Mouse (Mus musculus): ENCODE data around the gene Abca12. TPM values are rescaled to one million over a fixed set of nuclear protein-coding genes. Genes with fewer than 3 reads are reported as not detected.

Gene Abca12
- polyA plus RNA-seq, 1 experiment from 2014 or later: not detected

DNA sequence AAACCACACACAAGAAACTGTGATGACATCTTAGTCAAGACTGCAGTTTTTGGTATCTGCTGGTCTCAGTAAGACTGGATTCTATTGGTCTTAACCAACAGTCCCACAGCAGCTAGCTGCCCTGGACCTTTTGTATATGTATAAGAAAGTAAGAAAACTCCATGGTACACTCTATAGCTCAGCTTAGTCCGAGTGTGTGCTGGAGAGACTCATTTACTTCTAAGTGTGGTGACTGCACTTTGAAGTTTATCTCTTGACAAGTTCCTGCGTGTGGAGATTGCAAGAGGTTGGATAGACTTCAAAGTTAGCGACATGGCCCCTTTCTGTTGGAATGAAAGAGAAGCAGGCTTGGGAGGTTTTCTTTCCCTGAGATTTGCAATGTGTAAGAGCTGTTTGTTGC, 17.1 kb downstream of the Abca12 start:
- Histone ChIP-seq H3K9ac (ENCODE audit: low read depth, low read length) (no peak overlapping the region), H3K4me2 (no peak overlapping the region), H3K4me1 (replicated peaks; ENCODE audit: control insufficient read depth, insufficient read depth, low read length) (no peaks in the 10 kb centered on the region), H3K27me3 (replicated peaks; ENCODE audit: control insufficient read depth, insufficient read depth, low read length) (no peaks in the 10 kb centered on the region), H3K36me3 (ENCODE audit: control insufficient read depth, insufficient read depth, low read length) (no peaks in the 10 kb centered on the region), H3K4me3 (ENCODE audit: low read depth, low read length) (no peak overlapping the region), H3K9me3 (ENCODE audit: control insufficient read depth, low read length) (no peaks in the 10 kb centered on the region), H3K27ac (ENCODE audit: low read depth, low read length) (no peak overlapping the region)
- WGBS: 52% methylated on average over 3 of the region's 3 CpGs
- no peak for DNase-seq (ENCODE audit: low spot score)
- no peak for ATAC-seq (replicated peaks; ENCODE audit: low FRiP score)

DNA sequence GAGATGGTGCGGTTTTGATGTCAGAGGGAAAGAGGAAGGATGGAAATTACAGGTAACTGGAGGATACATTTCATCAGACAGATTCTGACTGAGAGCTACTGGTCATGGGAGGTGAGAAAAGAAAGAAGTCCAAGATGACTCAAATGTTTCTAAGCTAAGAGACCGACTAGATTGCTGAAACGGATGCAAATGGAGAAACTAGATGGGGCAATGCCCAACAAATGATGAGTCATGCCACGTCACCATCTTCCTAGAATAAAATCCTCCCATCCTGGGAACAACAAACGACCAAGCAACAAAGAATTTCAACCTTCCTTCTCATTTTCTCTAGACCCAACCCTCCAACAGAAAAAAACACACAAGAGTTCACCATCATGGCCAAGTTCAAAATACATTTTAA, 18.6 kb downstream of the Abca12 start:
- Histone ChIP-seq H3K27me3 (replicated peaks; ENCODE audit: control insufficient read depth, insufficient read depth, low read length) (no peaks in the 10 kb centered on the region), H3K9me3 (ENCODE audit: control insufficient read depth, low read length) (no peaks in the 10 kb centered on the region), H3K4me1 (replicated peaks; ENCODE audit: control insufficient read depth, insufficient read depth, low read length) (no peaks in the 10 kb centered on the region), H3K4me2 (no peak overlapping the region), H3K4me3 (ENCODE audit: low read depth, low read length) (no peak overlapping the region), H3K9ac (ENCODE audit: low read depth, low read length) (no peak overlapping the region), H3K36me3 (ENCODE audit: control insufficient read depth, insufficient read depth, low read length) (no peaks in the 10 kb centered on the region), H3K27ac (ENCODE audit: low read depth, low read length) (no peak overlapping the region)
- DNase-seq (ENCODE audit: low spot score): no peak
- 77% methylated on average over 5 of the region's 5 CpGs for WGBS
- no peak for ATAC-seq (replicated peaks; ENCODE audit: low FRiP score)

DNA sequence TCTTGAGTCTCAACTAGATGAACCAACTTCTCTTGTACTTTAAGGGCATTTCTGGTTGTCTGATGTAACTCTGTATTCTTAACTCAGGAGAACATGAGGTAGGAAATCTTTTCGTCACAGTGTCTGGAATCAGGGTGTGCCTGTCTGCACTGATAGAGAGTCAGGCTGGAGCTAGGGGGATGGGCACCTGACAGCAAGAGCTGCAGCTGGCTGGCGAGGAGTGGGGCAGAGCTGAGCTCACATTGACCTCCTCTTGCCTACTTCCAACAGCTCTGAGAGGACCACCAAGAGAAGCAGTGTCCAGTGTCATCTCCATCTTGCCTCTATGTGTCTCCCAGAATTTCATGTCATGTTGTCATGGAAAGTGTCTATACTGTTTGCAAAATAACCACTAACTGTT, 20.5 kb downstream of the Abca12 start:
- no peaks in the 10 kb centered on the region for H3K9me3 ChIP-seq (ENCODE audit: control insufficient read depth, low read length)
- H3K9ac ChIP-seq (ENCODE audit: low read depth, low read length): no peak overlapping the region
- H3K4me3 ChIP-seq (ENCODE audit: low read depth, low read length): no peak overlapping the region
- H3K4me1 ChIP-seq (replicated peaks; ENCODE audit: control insufficient read depth, insufficient read depth, low read length): no peaks in the 10 kb centered on the region
- no peak overlapping the region for H3K4me2 ChIP-seq
- ATAC-seq (replicated peaks; ENCODE audit: low FRiP score) (no peak), DNase-seq (ENCODE audit: low spot score) (no peak)
- H3K36me3 ChIP-seq (ENCODE audit: control insufficient read depth, insufficient read depth, low read length): no peaks in the 10 kb centered on the region
- H3K27me3 ChIP-seq (replicated peaks; ENCODE audit: control insufficient read depth, insufficient read depth, low read length): no peaks in the 10 kb centered on the region
- WGBS: 33% methylated on average over 2 of the region's 2 CpGs
- H3K27ac ChIP-seq (ENCODE audit: low read depth, low read length): no peak overlapping the region

DNA sequence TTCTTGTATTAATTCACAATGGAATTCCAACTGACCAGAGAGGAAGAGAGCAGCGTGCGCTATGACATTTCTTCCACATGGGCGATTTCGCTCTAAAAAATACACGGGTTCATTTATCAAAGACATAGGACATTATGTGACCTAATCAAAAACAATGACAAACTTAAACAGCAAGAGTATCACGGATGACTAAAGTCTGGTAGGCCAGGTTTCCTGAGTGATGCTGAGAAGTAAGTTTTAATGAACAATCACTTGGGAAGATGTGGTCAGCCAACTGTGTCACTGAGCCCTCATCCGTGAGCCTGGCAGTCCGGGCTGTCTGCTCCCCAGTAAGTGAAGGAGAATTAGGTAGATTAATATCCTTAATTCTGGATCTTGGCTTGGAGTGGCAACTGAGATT, 21.2 kb downstream of the Abca12 start:
- H3K4me1 ChIP-seq (replicated peaks; ENCODE audit: control insufficient read depth, insufficient read depth, low read length): no peaks in the 10 kb centered on the region
- no peaks in the 10 kb centered on the region for H3K9me3 ChIP-seq (ENCODE audit: control insufficient read depth, low read length)
- H3K36me3 ChIP-seq (ENCODE audit: control insufficient read depth, insufficient read depth, low read length): no peaks in the 10 kb centered on the region
- ATAC-seq (replicated peaks; ENCODE audit: low FRiP score): no peak
- H3K27ac ChIP-seq (ENCODE audit: low read depth, low read length): no peak overlapping the region
- H3K4me2 ChIP-seq: no peak overlapping the region
- no peak for DNase-seq (ENCODE audit: low spot score)
- H3K27me3 ChIP-seq (replicated peaks; ENCODE audit: control insufficient read depth, insufficient read depth, low read length): no peaks in the 10 kb centered on the region
- WGBS: 82% methylated on average over 8 of the region's 8 CpGs
- H3K4me3 ChIP-seq (ENCODE audit: low read depth, low read length): no peak overlapping the region
- H3K9ac ChIP-seq (ENCODE audit: low read depth, low read length): no peak overlapping the region

DNA sequence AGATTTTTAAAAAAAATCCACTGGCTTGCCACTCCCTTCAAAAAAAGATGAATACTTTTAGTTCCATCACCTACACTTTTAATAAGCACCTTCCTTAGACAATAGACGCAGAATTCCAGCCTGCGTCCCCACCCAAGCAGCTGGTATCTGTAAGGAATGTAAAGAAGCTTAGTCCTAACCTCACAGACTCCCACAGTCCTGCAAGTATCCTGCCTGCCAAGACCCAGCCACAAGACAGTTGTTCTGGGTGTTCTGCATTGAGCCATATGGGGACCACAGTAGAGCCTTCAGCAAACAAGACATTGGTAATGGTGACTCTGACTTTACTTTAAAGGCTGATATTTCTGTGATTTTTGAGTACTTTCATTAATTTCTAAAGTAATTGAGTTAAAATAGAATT, 22.2 kb downstream of the Abca12 start:
- Histone ChIP-seq H3K4me2 (no peak overlapping the region), H3K27ac (ENCODE audit: low read depth, low read length) (no peak overlapping the region), H3K9ac (ENCODE audit: low read depth, low read length) (no peak overlapping the region), H3K4me3 (ENCODE audit: low read depth, low read length) (no peak overlapping the region), H3K36me3 (ENCODE audit: control insufficient read depth, insufficient read depth, low read length) (no peaks in the 10 kb centered on the region), H3K4me1 (replicated peaks; ENCODE audit: control insufficient read depth, insufficient read depth, low read length) (no peaks in the 10 kb centered on the region), H3K27me3 (replicated peaks; ENCODE audit: control insufficient read depth, insufficient read depth, low read length) (no peaks in the 10 kb centered on the region), H3K9me3 (ENCODE audit: control insufficient read depth, low read length) (no peaks in the 10 kb centered on the region)
- DNase-seq (ENCODE audit: low spot score): no peak
- WGBS: 82% methylated on average over 2 of the region's 2 CpGs
- no peak for ATAC-seq (replicated peaks; ENCODE audit: low FRiP score)

DNA sequence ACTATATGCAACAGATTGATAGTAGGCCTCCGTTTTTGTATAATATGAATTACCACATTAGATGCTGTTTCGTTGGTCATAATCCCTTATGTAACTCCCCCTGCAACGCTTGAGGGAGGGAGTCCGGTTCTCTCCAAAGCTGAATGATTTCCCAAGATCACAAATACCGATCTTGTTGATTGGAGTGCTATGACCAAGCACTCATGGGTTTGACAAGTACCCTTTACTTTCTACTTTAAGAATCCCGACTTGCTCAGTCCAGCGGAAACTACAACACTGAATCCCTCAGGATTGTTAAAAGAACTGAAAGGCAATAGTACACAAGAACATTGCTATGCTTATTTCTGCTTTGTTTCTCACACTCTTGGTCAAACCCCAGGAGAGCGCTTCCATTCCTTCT, 28.1 kb downstream of the Abca12 start:
- H3K27ac ChIP-seq (ENCODE audit: low read depth, low read length): no peak overlapping the region
- H3K9ac ChIP-seq (ENCODE audit: low read depth, low read length): no peak overlapping the region
- 87% methylated on average over 8 of the region's 8 CpGs for WGBS
- H3K4me1 ChIP-seq (replicated peaks; ENCODE audit: control insufficient read depth, insufficient read depth, low read length): no peaks in the 10 kb centered on the region
- no peak overlapping the region for H3K4me3 ChIP-seq (ENCODE audit: low read depth, low read length)
- H3K36me3 ChIP-seq (ENCODE audit: control insufficient read depth, insufficient read depth, low read length): no peaks in the 10 kb centered on the region
- H3K27me3 ChIP-seq (replicated peaks; ENCODE audit: control insufficient read depth, insufficient read depth, low read length): no peaks in the 10 kb centered on the region
- H3K9me3 ChIP-seq (ENCODE audit: control insufficient read depth, low read length): no peaks in the 10 kb centered on the region
- no peak for ATAC-seq (replicated peaks; ENCODE audit: low FRiP score)
- H3K4me2 ChIP-seq: no peak overlapping the region
- DNase-seq (ENCODE audit: low spot score): no peak

DNA sequence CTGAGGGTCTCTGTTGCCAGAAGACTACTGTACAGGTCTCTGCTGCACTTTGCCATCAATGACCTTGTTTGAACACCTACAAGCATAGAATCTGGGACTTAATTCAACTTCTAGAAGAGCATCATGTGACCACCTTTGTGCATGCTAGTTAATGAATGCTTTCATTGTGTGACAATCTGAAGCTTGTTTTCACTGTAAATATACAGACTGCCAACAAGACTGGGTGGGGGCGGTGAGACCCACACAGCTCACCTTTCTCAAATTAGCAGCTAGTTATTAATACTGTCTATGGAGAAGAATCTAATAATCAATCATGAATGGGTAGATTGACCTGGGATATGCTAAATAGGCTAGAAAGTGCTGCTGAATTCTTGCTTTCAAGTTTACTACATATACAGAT, 30.6 kb downstream of the Abca12 start:
- DNase-seq (ENCODE audit: low spot score): no peak
- Histone ChIP-seq H3K4me1 (replicated peaks; ENCODE audit: control insufficient read depth, insufficient read depth, low read length) (no peaks in the 10 kb centered on the region), H3K4me2 (no peak overlapping the region), H3K27me3 (replicated peaks; ENCODE audit: control insufficient read depth, insufficient read depth, low read length) (no peaks in the 10 kb centered on the region), H3K27ac (ENCODE audit: low read depth, low read length) (no peak overlapping the region), H3K4me3 (ENCODE audit: low read depth, low read length) (no peak overlapping the region), H3K9me3 (ENCODE audit: control insufficient read depth, low read length) (no peaks in the 10 kb centered on the region), H3K9ac (ENCODE audit: low read depth, low read length) (no peak overlapping the region), H3K36me3 (ENCODE audit: control insufficient read depth, insufficient read depth, low read length) (no peaks in the 10 kb centered on the region)
- 86% methylated on average over 1 of the region's 1 CpGs for WGBS
- no peak for ATAC-seq (replicated peaks; ENCODE audit: low FRiP score)

DNA sequence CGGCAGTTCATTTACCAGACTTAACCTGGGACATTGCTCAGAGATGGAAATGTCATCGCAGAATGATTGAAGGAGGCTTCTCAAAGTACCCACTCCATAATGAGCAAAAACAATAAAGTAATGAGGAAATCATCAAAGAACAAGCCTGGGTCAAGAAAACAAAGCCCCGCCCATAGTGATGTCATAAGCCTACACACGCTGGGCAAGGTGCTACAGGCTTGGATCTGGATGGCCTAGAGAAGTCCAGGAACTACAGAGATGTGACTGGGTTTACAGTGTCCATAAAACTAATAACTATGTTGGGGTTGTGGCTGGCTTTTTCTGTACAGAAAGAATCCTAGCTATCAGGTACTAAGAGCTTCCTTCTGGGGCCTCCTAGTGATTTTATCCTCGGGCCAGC, 41.6 kb downstream of the Abca12 start:
- no peak overlapping the region for H3K4me3 ChIP-seq (ENCODE audit: low read depth, low read length)
- ATAC-seq (replicated peaks; ENCODE audit: low FRiP score) (no peak), DNase-seq (ENCODE audit: low spot score) (no peak)
- H3K4me1 ChIP-seq (replicated peaks; ENCODE audit: control insufficient read depth, insufficient read depth, low read length): no peaks in the 10 kb centered on the region
- H3K27ac ChIP-seq (ENCODE audit: low read depth, low read length): no peak overlapping the region
- no peaks in the 10 kb centered on the region for H3K9me3 ChIP-seq (ENCODE audit: control insufficient read depth, low read length)
- H3K27me3 ChIP-seq (replicated peaks; ENCODE audit: control insufficient read depth, insufficient read depth, low read length): no peaks in the 10 kb centered on the region
- no peaks in the 10 kb centered on the region for H3K36me3 ChIP-seq (ENCODE audit: control insufficient read depth, insufficient read depth, low read length)
- WGBS: 87% methylated on average over 5 of the region's 5 CpGs
- no peak overlapping the region for H3K4me2 ChIP-seq
- H3K9ac ChIP-seq (ENCODE audit: low read depth, low read length): no peak overlapping the region

DNA sequence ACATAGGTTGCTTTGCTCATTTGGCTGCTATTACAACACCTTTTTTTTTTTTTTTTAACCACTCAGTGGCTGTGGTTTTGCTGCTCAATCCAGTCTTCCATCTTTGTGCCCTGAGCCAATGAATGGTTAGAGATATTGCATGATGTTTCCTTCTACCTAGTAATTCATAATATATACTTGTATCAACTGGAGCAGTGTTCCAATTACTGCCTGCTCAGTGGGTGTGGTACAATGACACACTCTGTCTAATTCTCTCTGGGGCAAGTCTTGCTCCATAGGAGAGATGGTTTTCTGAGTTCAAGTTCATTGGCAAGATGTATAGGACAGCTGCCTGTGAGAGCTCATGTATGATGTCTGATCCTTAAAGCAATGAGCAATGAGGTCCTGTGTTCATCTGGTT, 44.4 kb downstream of the Abca12 start:
- no peaks in the 10 kb centered on the region for H3K36me3 ChIP-seq (ENCODE audit: control insufficient read depth, insufficient read depth, low read length)
- H3K4me2 ChIP-seq: no peak overlapping the region
- H3K27ac ChIP-seq (ENCODE audit: low read depth, low read length): no peak overlapping the region
- H3K9me3 ChIP-seq (ENCODE audit: control insufficient read depth, low read length): no peaks in the 10 kb centered on the region
- no peak overlapping the region for H3K9ac ChIP-seq (ENCODE audit: low read depth, low read length)
- H3K4me3 ChIP-seq (ENCODE audit: low read depth, low read length): no peak overlapping the region
- DNase-seq (ENCODE audit: low spot score) (no peak), ATAC-seq (replicated peaks; ENCODE audit: low FRiP score) (no peak)
- H3K27me3 ChIP-seq (replicated peaks; ENCODE audit: control insufficient read depth, insufficient read depth, low read length): no peaks in the 10 kb centered on the region
- H3K4me1 ChIP-seq (replicated peaks; ENCODE audit: control insufficient read depth, insufficient read depth, low read length): no peaks in the 10 kb centered on the region
